Mouse (Mus musculus) retina, postnatal 1 day (tissue): Measurements from ENCODE around the gene Basp1.

ENCODE experiments used
- DNase-seq: peaks from one replicate; pipeline ENCODE4 v3.0.0-alpha.2; 2012

Basp1 gene

DNA sequence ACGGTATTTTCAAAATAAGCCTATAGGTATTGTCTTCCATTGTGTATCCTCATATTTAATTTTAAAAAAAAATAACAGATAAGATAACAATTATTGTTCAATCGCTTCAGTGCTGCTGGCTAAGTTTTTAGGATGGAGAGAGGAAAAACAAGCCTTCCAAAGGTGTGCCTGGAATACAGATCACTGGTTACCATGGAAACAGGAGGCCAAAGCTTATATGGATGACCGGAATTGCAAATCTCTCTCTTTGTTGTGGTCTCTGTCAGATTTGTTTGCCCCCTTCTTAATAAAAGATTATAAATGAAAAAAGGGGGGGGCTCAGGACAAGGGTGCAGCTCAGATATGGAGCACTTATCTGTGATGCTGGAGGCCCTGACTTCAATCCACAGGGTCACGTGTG lies 2.4 kb upstream of the Basp1 start:
- peak; percentile 31 for DNase-seq

DNA sequence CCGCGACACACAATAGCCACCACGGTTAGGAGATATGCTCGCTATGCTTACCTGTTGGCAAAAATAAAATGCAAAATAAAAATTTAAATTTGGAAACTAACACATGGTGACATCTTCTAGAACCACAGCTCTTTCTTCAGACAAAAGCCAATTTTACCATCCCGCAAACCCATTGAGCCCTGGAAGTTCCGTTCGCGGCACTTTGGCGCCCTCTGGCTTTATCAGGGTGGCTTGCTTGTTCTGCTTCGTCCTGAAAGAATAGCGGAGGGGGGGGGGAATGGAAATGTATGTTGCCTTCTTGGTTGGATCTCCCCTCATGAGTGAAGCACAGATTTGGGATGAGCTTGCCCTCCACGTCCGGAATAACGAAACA lies 1.2 kb upstream of the Basp1 start:
- peak; percentile 95 for DNase-seq

DNA sequence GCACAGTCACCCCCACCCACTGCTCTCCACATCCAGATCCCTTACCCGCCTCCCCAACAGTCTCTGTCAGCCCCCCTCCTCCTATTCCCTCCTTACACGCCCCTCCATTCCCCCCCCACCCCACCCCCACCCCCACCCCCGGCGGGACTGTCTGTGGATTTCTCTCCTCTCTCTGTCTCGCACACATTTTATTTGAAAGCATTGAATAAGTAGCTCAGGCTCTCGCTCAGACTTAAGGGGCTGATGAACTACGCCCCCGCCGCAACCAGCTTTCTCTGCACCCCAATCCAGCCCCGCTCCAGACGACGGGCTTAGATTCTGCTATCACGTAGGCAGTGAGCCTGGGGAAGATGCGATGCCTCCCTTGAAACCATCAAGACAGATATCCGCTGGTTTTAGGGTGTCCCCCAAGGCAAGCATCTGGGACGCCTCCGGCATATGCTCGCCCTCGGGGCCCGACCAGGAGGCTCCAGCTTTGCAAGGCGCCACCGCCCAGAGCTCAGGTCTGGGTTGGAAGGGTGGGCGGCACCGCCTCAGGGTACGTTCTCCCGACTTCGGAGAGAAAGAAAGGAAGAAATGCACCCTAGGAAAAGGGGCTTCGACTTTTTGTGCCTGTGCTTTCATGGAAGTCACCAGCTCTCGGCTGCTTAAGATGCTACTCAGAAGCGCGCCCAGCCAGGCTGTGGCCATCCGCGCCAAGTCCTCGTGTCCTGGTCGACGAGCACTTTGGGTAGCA lies 615 bp upstream of the Basp1 start:
- DNase-seq = peak; percentile 81

DNA sequence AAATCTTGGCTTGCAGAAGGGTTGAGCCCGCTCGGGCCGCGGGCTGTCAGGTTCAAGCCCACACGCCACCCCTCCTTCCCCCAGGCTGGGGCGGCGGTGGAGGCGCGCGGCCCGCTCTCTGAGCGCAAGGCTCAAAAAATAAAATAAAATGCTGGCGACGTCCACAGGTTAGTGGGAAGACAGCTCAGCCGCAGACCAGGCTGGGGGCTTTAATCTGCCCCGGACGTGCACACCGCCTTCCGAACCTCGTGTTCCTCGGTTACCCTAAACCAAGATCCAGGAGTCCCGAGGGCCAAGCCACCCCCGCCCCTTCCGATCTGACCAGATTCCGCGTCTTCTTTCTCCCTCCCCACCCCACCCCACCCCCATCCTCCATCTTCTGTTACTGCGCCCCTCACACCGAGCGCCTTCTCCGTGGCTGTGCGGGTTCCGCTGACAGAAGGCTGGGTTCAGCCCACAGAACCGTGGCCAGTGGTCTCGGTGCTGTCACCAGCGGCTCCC lies 753 bp downstream of the Basp1 start:
- peak; percentile 73 for DNase-seq

DNA sequence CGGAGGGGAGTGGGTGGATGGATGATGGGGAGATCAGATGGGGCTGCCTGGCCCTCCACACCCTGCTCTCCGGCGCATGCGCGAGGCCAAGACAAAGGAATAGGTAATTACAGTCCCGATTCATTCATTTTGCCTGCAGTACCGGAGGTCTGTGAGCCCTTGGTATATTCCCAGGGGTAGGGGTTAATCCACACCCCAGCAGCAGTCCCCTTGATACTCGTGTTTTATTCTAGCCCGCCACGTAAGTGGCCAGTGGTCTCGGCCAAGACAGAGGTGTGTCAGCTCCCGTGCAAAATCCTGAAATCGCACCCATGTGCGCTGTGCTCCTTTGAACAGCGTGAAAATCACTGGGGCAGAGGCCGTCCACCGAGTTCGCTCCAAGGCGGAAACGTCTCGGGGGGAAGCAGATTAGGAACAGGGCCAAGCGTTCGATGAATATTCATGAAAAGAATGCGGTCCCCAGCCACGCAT lies 1.4 kb downstream of the Basp1 start:
- peak; percentile 94 for DNase-seq

DNA sequence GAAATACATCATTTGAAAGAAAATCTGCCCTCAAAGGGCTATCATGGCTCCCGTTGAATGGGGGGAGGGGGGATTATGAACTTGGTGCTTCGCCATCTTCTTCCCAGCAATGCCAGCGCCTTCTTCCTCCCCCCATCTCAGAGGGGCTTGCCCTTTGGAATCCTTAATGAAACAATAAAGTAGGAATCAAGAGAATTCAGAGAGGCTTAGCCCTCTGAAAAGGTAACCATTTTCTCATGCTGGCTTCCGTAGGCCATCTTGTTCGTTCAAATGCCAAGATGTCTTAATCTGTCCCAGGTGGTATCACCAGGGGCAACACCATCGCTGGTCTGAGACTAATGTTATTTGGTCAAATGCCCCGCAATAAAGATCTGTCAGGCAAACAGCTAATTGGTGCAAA lies 2.1 kb downstream of the Basp1 start:
- peak; percentile 59 for DNase-seq

DNA sequence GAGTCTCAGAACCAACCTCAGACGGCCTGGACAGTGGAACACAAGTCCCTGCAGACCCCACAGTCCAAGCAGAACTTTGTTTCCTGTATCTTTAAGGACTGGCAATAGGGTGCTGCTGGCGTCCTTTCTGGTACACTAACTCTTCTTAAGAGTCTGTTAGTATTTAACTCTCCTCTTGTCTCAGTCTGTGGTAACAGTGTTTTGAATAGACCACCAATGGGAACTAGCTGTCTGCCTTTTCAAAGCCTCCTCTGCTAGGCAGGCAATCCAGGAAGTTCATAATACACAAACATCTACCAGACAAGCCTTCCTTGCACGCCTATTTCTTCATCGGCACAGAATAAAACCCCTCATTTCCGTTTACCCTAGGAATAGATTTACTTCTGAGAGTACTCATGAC lies 7.6 kb downstream of the Basp1 start:
- DNase-seq = no peak

DNA sequence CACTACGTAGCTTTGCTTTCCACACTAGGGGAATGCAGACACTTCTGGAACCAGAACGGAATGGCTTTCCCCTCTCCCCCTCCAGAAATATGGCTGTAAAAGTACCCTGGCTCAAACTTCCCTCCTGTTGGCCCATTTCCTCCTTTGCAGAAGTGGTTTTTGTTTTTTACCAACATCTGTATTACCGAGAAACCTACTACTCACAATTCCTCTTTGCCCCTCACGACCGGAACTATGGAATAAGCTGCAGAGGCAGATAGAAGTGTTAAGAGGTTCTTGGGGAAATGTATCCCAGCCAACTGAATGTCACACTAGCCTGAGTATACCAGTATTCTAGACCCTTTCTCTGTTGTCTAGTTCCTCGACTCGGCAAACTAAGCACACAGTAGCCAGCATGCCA lies 9.7 kb downstream of the Basp1 start:
- DNase-seq = no peak

DNA sequence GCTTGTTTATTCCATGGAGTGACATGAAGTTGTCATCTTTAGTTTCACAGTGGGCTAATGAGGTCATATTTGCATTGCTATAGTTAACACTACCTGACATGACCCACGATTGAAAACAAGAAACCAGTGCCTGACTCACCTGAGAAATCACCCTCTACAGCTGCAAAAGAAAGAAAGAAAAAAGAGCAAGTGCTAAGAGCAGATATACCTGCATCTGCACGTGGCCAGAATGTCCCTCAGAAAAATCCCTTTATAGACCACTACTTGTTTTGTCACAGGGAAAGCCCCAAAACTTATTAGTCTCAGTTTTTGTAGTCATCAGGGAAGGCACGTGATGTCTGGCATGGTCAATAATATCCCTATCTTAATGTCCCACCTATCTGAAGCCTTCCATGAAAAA lies 11.6 kb downstream of the Basp1 start:
- no peak for DNase-seq

DNA sequence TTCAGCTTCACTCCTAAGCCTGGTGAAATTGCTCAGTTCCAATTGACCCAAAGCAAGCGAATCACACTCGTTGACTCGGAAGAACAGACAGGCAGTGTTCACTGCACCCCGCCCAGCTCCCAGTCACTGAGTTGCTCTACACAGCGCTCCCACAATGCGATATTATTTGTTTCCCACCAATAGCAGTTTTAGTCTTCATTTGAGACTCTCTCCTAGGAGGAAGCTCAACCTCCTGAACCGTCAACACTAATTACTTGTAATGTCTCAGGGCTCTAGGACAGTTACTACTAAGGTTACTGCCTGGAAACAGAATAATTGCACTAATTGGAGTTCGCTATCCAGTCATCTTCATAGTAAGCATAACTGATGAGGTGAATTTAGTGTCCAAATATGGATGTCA lies 13.3 kb downstream of the Basp1 start:
- peak; percentile 82 for DNase-seq

DNA sequence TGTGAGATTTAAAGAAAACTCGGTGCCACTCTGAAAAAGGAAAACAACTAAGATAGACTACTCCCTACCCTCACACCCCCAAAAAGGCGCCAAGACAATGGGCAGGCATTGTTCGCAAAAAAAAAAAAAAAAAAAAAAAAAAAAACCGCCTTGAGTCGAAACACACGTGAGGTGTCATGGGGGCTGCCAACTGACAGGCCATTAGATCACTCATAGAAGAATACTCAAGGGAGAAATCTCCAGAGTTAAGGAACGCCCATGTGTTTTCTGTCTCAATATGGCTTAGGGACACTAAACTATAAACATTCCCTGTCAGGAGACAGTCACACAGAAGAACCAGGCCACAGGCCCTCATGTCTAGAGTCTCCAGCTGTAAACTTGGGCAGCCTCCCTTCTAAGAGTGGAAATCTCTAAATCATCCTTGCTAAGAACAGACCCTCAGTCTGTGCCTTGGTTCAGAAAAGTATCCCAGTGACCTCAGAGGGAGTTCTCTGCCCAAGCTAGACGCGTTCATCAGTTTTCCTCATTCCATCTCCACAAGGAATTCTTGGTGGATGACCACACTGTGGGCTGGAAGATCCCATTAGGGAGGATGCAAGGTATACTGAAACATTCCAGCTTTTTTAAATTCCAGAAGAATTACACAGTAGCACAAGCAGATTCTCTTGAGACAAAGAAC lies 17.5 kb downstream of the Basp1 start:
- DNase-seq = no peak

DNA sequence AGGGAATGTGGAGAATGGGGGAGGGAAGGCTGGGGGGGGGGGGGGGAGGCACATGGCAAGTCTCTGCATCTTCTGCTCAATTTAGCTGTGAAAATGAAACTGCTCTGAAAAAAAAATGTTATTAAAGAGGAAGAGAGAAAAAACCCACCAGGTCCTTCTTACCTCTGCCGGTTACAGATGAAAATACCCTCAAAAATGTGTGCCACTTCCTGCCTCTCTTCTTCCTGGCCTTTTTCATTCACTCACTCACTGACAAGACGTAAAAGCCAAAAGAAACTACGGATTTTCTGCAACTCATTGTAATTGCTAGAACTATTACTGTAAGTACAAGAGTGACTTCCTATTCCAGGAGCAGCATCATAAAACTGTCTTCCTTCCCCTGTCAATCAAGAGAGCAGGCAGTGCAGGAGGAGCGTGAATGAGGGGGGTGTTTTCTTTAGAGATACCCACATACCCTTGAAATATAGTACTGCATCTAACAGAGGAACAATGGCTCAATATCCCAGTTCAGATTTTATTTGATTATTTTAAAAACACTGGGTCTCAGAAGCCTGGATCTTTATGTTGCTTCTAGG lies 21.0 kb downstream of the Basp1 start:
- DNase-seq = no peak

DNA sequence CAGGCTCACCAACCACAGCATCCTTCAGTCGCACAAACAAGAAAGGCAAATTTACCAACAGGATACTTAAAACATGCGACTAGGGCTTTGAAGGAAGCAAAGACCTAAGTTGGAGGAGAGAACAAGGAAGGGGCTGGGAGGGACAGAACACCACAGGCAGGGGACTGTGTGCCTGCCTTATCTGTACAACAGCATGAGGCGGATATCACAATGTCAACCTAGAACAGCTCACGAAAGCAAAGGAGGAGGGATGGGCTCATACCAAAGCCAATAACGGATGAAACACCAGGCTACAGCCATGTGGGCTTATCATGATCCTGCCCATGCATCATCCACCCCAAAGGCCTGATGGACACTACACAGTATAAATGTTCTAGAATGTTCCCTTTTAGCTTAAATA lies 22.4 kb downstream of the Basp1 start:
- DNase-seq = no peak

DNA sequence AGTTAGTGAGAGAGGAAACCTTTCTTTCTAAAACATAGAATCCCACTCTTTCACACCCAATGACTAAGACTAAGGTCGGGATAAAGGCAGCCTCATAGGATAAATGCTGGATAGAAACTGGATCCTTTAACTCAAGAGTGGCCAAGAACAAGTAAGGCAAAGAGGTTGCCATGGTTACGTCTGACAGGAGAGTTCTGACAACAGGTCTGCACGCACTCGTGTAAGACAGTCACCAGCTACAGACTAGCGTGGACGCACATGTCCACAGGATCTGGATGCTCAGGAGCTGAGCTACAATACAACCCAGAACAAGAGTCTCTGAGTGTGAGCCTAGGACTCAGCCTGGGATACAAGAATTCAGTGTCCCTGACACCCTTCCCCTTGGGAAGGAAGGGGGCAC lies 26.0 kb downstream of the Basp1 start:
- DNase-seq = no peak

DNA sequence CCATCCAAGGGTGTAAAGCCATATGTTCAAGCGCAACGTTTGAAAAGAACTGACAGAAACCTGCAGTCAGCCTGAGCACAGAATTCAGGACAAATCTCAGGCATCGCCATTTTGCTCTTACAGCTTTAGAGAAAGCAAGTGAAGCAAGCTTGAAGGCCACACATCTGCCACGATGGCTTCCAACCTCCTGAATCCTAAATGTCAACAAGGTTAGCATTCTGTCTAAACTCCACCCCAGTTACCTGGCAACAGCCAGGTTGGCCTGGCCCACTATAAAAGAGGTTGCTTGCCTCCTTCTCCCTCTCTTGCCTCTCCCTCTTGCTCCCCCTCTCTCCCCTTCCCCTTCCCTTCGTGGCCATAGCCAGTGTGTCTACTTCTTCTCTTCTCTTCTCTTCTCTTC lies 33.5 kb downstream of the Basp1 start:
- no peak for DNase-seq

DNA sequence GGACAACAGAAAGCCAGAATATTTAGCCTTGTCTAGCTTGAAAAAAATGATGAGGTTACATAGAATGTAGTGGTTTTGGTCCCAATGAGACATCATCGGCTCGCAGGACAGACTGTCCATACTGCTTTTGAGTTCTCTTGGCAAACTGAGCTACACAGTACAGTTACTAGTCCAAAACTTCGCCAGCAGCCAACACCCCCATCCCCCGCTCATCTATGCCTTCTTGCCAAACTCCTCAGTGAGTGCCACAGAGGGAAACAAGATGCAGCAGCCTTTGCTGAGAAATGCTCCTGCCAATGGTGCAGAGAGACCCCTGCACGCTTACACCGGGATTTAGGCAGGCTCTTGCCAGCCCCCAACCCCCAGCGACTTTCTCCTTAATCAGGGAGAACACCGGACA lies 34.9 kb downstream of the Basp1 start:
- DNase-seq = no peak

DNA sequence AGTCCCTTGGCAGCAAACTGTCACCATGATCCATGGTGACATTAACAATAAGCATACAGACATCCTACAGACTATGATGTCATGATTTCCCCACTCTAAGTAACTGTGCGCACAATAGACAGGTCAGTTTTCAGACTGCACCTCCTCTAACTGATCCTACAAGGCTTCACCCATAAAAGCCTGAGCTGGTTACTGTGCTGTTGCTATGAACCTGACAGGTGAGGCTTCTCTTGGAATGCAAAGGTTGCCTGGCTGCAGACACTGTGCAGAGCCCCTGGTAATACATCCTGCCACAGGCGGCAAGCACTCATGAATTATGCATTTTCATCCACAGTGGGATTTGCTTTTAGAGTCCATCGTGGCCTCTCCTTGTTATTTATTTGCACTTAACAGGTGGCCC lies 36.6 kb downstream of the Basp1 start:
- DNase-seq = no peak

DNA sequence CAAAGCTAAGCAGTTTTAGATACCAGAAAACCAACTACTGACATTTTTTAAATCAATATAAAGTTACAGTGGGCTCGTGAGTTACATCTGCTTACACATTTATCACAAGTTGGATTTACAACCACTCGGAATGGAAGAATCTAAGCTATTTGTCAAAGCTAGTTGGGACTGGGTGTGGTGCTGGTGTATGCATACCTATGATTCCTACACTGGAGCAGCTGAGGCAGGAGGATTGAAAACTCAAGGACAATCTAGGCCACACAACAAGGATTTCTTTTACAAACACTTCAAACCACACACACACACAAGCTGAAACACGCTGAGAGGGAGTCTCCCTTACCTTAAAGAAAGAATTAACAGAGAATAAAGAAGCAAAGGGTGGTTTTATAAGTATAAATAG lies 40.1 kb downstream of the Basp1 start:
- DNase-seq = no peak

DNA sequence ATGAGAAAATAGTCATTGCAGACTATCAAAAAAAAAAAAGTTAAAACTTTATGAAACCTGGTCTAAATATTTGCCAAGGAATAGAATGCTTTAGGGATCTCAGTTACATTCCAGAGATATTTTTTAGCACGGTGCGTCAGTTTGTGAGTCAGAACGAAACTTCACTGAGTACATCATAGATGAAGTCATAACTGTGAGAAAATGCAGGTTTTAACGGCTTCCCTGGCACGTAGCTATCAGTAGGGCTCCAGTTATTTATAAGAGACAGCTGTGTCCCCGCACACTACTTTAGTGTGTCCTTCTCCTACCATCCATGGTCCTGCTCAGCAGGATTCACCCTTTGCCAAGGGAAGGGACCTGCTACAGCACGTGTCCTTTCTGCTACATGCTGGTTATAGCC lies 44.0 kb downstream of the Basp1 start:
- no peak for DNase-seq

DNA sequence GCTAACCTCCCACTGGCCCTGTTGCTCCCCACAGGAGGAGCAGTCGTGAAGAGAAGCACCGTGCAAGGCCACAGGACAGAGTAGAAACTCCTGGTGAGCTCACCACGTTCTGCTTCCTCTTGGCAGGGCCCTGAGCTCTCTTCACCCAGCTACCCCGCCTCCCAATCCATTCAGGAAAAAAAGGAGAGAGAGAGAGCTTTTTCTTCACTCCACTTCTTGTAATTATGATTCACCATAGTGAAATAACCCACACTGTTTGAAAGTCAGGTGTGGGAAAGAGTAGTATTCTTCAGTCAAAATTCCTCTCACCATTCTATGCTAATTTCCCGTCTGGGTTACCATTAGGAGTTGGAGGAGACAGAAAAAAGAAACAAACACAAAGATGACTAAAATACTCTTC lies 48.1 kb downstream of the Basp1 start:
- no peak for DNase-seq

DNA sequence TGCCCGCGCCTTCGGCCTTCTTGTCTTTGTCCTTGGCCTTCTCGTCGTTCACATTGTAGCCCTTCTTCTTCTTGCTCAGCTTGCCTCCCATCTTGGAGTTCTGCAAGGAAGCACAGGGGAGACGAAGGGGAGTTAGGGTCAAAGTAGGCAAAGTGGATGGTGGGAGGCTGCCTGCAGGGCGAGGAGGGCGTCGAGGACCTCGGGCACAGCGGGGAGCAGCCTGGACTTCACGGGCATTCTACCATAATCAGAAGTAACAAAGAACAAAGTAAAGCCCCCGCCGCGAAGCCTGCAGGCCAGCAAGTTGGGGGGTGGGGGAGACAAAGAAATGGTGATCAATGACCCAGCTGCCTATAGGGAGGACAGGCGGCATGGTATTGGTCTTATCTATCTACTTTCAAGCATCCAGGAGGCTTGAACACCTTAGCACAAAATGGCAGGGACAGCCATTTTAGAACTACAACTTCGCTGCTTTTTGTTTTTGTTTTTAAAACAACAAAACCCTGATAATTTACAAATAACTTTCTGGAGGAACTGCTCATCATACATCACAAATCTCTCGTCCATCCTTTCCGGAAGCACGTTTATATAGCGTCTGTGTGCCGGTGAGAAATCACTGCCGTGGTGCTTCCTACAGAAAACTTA lies 48.6 kb downstream of the Basp1 start:
- peak; percentile 47 for DNase-seq

DNA sequence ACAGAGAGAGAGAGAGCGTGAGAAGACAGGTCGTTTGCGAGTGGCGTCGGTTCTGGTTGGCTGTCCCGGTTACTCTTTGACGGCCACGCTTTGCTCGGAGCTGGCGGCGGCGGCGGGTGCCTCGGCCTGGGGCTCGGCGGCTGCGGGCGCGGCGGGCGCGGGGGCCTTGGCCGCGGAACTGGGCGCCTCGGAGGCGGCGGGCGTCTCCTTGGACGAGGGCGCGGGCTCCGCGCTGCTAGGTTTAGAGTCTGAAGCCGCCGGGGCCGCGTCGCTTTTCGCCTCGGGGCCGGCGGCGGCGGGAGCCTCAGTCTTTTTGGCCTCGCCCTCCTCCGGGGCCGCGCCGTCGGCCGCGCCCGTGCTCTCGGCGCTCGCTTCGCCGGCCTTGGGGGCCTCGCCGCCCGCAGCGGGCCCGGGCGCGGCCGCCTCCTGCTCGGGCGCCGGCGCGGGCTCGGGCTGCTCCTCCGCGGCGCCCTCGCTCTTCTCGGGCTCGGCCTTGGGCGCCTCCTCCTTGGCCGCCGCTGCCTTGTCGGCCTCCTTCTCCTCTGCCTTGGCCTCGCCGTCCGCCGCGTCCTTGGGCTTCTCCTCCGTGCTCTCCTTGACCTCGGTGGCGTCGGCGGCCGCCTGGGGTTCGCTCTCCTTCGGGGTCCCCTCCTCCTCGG lies 49.3 kb downstream of the Basp1 start:
- DNase-seq = peak; percentile 54

DNA sequence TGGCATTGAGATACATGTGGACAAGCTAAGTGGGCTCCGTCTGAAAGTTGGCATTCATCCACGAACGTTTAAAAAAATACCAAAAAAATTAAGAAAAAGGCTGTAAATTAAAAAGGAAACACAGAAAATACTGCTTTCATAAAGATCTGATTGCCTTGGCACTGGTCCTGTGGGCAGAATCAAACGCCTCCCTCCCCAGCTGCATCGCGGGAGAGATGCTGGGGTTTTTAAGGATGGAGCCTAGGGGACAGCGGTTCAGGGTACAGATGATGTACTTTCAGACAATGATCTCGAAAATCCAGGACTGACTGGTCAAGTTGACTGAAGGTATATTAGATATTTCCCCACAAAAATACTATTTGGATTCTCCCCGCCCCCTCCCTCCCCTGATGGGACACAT lies 49.9 kb downstream of the Basp1 start:
- no peak for DNase-seq
